Mouse (Mus musculus): ENCODE measurements around the gene Gm8298. TPM values are rescaled to one million over a fixed set of nuclear protein-coding genes. Genes with fewer than 3 reads are reported as not detected.

Gm8298 gene
- polyA plus RNA-seq, 1 experiment from 2014 or later = not detected

Other genes with a start within 250 kb of the Gm8298 start
- gene Gm5538, start 131.3 kb upstream of the Gm8298 start, polyA plus RNA-seq (2014; fragmentation: Nextera tagmentation; extraction: Ambion mirVana) = not detected in 2 replicates
- not detected in 2 replicates for gene C130079G13Rik, start 64.2 kb downstream of the Gm8298 start, polyA plus RNA-seq (2014; fragmentation: Nextera tagmentation; extraction: Ambion mirVana)
- not detected in 2 replicates for gene Aadacl2, start 145.7 kb downstream of the Gm8298 start, polyA plus RNA-seq (2014; fragmentation: Nextera tagmentation; extraction: Ambion mirVana)
- not detected in 2 replicates for gene Aadac, start 164.7 kb downstream of the Gm8298 start, polyA plus RNA-seq (2014; fragmentation: Nextera tagmentation; extraction: Ambion mirVana)
- not detected in 2 replicates for gene Sucnr1, start 220.8 kb downstream of the Gm8298 start, polyA plus RNA-seq (2014; fragmentation: Nextera tagmentation; extraction: Ambion mirVana)

Data from embryonic facial prominence, embryonic 11.5 days (tissue).